Mouse (Mus musculus): ENCODE results near the gene Gal3st3.

GRCm38 (mm10) chr19:5267015-5267414 lies 31.1 kb upstream of the Gal3st3 start:
- TF ChIP-seq CTCF (IDR thresholded peaks at IDR 0.05; ENCODE audit: insufficient read depth, low read length) (no peak), POLR2A (IDR thresholded peaks at IDR 0.05; ENCODE audit: borderline replicate concordance, extremely low read depth, low read depth, low read length) (no peak)

Measured in lung, adult 2 months (tissue).